Mouse (Mus musculus) adrenal gland, adult 2 months (tissue): Measurements from ENCODE around the gene Rheb. TPM values are rescaled to one million over a fixed set of nuclear protein-coding genes. Genes with fewer than 3 reads are reported as not detected.
A peak's percentile ranks its signal among the peaks of the same experiment; 100 is the strongest.
"Not testable (repeated sequence)": the region's sequence is repeated elsewhere in the genome, so short reads cannot be mapped to it uniquely, and the experiment has no call there.

ENCODE experiments used
- DNase-seq: peaks from one replicate; pipeline ENCODE4 v3.0.0; 2021
- polyA plus RNA-seq: library from polyadenylated mRNA; depleted of rRNA; stranded (reverse); fragments of >200 nt; gene quantifications from 2 replicates; pipeline ENCODE4 v1.2.3, GENCODE M21; 2012; rRNA removed
- total RNA-seq, 2 experiments: library from RNA; stranded (reverse); gene quantifications; 2 replicates each; pipeline ENCODE4 v1.2.3; 2021

The Rheb gene
- total and polyA plus RNA-seq, 3 experiments: 28.1 to 81.3 (median 71.4) TPM

DNA sequence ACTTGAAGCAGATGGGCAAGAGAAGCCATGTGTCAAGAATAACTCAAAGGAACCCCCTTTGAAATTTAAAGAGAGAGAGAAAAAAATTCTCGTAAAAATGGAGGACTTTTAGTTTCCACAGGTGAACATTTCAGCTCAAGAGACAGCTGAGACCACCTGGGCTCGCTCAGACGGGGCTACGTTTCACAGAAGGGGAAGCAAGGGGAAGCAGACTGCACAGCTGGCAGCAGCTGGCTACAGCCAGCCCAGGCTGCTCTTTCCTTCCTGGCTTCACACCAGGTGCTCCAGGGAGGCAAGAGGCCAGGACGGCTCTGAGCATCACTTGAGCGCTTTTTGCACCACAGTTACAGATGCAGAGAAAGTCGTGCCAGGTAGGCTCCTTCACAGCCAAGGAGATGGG lies 44.6 kb downstream of the Rheb start:
- DNase-seq: no peak

DNA sequence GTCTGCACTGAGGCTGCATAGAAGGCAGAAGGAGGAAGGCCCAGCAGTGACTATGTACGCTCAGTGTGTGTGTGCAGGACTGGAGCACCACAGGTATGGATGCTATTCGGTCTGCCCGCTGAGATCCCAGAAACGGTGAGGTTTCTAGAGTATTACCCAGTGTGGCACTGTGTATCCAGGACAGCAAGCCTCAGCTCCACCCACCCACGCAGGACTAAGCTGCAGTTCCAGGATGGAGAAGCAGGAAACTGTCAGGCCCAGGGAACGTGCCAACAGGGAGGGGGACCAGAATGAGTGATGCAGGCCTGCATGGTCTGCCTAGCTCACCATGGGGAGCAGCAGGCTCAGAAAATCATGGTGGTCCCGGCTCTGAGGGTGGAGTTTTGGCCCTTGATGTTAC lies 49.5 kb downstream of the Rheb start:
- no peak for DNase-seq

DNA sequence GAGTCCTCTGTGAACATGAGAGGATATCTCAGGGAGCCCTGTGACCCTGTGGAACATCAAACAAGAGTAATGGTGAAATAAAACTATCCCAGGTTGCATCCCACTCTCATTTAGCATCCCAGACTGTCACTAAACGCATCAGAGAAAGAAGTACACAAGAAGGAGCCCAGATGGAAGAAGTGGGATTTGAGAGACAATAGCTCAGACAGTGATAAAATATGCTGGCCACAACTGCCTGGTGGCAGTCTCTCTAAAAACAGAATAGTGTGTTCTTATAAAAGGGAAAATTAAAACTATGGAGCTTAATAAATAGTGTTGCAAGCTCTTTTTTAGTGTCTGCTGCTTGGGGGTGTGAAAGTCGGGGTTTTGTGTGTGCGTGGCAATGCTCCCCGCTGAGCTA lies 59.5 kb downstream of the Rheb start:
- DNase-seq: no peak

DNA sequence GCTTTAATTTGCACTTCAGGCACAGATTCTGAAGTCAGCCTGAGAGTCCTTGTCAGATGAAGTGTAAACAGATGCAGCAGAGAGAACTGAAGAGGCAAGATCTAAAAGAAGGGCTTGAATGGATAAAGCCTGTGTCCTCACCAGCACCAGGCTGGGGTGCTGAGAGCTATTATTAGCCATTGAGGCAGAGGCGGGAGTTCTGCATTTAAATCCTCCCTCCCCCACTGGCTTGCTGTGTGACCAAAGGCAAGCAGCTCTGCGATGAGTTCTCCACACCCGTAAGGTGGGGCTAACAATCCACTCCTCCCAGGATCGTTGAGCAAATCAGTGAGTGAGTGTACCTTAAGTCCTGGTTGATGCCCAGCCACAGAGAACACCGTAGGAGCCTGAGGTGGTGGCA lies 61.4 kb downstream of the Rheb start:
- no peak for DNase-seq

DNA sequence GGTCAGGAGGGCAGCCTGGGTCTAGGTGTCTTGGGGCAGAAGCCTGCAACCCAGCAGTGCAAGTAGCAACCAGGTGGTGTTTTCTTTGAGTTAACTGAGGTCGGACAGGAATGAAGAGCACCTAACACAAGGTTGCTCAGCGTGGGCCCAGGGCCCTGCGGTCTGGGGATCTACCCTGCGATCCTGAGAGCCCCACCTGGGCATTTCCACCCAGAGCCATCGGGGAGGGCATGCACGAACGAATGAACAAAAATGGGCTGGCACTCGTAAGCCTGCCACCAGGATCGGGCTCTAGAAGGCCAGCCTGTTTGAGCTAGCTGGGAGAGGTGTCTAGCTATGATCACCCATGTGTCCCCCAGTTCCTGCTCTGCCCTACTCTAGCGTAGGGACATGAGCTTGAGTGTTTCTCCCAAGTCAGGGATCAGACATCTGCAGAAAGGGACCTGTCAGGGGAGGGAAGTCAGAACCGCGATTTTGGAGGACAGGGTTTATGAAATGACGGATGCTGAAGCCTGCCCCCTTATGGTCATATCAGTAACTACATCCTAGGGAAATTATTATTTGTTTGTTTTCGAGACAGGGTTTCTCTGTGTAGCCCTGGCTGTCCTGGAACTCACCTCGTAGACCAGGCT lies 62.4 kb downstream of the Rheb start:
- peak; percentile 33 for DNase-seq

DNA sequence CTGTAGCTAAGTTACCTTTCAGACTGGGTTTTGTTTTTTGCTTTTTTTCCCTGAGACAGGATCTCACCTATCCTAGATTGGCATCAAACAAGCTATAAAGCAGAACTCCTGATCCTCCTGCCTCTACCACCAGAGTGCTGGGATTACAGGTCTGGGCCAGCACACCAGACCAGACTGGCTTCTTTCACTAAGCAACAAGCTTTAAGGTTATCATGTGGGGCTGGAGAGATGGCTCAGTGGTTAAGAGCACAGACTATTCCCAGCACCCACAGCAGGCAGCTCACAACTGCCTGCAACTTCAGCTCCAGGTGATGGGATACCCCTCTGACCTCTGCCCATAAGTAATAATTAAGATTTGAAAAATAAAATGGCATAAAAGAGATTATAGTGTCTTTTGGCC lies 63.1 kb downstream of the Rheb start:
- no peak for DNase-seq

DNA sequence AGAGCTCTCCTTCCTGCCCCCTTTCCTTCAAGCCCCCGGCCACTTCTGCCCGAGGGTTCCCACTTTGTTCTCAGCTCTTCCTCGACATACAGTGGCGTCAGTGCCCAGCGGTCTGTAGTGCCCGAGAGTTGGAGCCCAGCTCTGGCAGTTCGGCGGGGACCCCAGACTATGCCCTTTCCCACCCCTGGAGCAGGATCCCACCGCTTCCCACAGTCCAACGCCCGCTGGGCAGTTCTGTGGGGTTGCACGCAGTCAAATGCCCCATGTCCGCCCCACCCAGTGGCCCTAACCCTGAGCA lies 63.6 kb downstream of the Rheb start:
- no peak for DNase-seq

DNA sequence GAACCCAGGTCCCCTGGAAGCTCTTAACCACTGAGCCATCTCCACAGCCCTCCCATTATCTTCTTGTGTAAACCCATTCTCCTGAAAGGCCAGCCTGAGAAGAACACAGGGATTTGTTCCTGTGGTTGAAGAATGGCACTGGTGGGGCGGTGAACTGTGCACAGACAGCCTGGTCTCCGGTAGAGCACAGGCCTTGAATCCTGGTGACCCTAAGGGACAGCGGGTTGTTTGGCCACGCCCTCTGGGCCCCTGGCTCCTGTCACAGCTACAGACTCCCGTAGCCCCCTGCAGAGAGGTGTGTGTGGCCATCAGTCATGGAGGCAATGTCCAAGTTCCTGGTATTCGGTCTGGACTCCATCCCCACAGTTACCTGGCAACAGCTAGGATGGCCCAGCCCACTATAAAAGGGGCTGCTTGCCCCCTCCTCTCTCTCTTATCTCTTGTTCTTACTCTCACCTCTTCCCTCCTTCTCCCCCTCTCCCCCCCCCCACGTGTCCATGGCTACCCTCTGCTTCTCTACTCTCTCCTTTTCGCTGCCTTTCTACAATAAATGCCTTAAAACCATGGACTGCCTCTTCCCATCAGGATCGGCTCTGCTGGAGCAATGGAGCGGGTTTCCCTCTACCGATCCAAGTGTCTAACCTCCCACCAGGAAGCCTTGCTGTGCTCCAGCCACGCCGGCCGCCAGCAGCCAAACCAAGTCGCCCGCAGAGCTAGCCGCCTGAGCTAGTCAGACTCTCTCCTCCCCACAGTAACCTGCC lies 64.2 kb downstream of the Rheb start:
- DNase-seq: no peak

DNA sequence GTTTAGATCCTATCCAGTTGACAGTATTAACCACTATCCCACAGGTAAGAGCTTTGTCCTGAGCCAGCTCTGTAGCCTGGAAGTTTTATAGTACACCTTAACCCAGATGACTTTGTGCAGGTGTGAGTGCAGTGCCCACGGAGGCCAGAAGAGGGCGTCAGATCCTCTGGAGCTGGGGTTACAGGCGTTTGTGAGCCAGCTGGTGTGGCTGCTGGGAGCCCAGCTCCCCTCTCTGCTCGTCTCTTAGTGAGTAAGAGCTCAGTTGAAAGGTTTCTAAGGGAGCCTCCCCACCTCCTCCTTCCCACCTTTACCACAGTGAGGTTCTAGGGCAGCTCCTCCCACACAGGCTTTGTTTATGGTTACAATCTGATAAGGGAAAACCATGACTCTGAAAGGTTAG lies 65.7 kb downstream of the Rheb start:
- no peak for DNase-seq

DNA sequence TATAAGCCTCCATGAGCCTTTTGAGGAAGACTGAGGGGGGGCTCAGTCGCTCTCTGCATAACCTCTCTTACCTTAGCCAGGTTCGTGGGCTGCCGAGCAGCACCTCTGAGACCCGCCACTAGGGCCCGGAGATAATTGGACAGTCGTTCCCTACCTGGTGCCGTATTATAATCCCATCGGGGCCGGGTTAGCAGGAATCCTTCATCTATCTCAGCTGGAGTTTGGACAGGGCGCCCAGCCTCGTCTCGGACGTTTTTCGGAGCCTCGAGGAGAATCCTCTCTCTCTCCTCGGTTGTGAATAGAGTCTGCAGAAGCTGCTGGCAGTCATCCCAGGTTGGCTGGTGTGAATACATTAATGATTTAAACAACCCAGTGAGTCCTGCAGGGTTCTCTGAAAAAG lies 67.9 kb downstream of the Rheb start:
- DNase-seq: not testable (repeated sequence)

DNA sequence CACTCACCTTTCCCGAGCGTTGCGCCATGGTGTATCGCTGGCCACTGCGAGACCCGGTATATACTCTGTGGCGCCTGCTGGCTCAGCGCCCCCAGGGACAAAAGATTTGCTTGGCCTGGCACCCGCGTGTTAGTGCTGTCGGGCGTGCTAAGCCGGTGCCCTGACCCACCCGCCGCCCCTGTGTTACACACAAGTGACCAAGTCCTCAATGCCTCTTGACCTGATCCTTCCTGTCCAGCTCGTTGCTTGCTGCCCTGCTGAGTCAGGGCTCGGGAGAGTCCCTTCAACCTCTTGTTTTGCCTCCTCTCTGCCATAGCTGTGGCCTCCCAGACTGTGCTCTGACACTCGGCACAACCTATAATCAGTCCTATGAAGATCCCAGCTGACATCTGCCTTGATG lies 84.6 kb downstream of the Rheb start, which contains the start of gene Crygn:
Gene Crygn (minus strand): TSS at position 193 of the 400 bp plus-strand sequence.
- DNase-seq: no peak

DNA sequence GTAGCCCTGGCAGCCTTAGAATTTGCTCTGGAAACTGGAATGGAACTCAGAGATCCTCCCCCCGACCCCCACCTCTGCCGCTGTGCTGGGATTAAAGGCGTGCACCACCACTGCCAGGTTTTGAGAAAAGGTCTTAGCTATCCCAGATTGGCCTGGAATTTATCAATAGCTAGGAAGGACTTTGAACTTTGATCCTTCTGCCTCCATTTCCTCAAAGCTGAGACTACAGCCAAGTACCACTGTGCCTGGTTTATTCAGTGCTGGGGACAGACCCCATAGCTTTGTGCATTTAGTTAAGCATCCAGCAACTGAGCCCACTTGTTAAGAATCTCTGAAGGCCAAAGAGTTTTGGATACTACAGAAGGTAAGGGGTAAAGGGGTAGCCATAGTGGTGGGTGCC lies 85.5 kb downstream of the Rheb start:
- no peak for DNase-seq

Other genes with a start within 250 kb of the Rheb start
- 10 to 100 TPM; 14.2 to 25.0 TPM for gene Smarcd3, start 218.2 kb downstream of the Rheb start, total RNA-seq
- 53.1 and 71.3 TPM in 2 replicates for gene Smarcd3, start 218.2 kb downstream of the Rheb start, polyA plus RNA-seq
- 10 to 100 TPM; 60.7 to 64.1 TPM for gene Nub1, start 157.1 kb downstream of the Rheb start, total RNA-seq
- 46.4 and 55.5 TPM in 2 replicates for gene Nub1, start 157.1 kb downstream of the Rheb start, polyA plus RNA-seq
- 1 to 10 TPM in 1 of 2 experiments, under 1 TPM in 1; 0.66 to 1.7 TPM for gene Wdr86, start 111.9 kb downstream of the Rheb start, total RNA-seq
- 7.4 and 7.6 TPM in 2 replicates for gene Wdr86, start 111.9 kb downstream of the Rheb start, polyA plus RNA-seq
- gene Crygn, start 84.6 kb downstream of the Rheb start, total RNA-seq: 1 to 10 TPM in 1 of 2 experiments, not detected in 1; 3.6 TPM
- gene Crygn, start 84.6 kb downstream of the Rheb start, polyA plus RNA-seq: not detected in 2 replicates